Mouse (Mus musculus): ENCODE results near the gene Sox10. TPM values are rescaled to one million over a fixed set of nuclear protein-coding genes. Genes with fewer than 3 reads are reported as not detected.

Gene Sox10
- polyA plus RNA-seq, 1 experiment: not detected

DNA sequence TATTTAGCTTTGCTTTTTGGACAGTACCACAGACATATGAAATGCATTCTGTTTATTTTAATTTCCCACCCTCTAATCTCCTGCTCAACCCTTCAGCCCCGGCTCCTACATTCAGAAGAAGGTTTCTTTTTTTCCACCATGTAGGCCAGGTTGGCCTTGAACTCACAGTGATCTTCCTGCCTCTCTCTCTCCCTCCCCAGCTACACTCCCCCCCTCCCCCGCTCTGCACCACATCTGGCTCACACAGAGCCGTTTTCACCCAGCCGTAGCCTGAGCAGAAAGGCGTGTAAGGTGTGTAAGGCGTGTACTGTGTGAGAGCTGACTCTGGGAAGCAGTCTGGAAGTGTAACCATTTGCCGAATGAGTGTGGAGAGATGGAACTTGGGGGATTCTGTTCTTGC lies 35.7 kb downstream of the Sox10 start:
- Histone ChIP-seq H3K27me3 (ENCODE audit: control insufficient read depth, insufficient read depth, insufficient read length) (no peaks in the 10 kb centered on the region), H3ac (ENCODE audit: control insufficient read depth, insufficient read length) (no peak overlapping the region)
- TF ChIP-seq USF1 (IDR thresholded peaks at IDR 0.05; ENCODE audit: low read depth): no peak
- TF ChIP-seq POLR2A (IDR thresholded peaks at IDR 0.05; ENCODE audit: insufficient read length, low read depth): no peak
- TF ChIP-seq SRF (IDR thresholded peaks at IDR 0.05; ENCODE audit: control insufficient read depth, insufficient read length, low read depth): no peak
- TF ChIP-seq POLR2AphosphoS2 (IDR thresholded peaks at IDR 0.05; ENCODE audit: insufficient read length, low read depth): no peak
- no peak for TF ChIP-seq E2F4 (IDR thresholded peaks at IDR 0.05; ENCODE audit: insufficient read depth)
- no peak for TF ChIP-seq CEBPB (IDR thresholded peaks at IDR 0.05; ENCODE audit: insufficient read depth, poor library complexity, severe bottlenecking)
- no peak for TF ChIP-seq REST (IDR thresholded peaks at IDR 0.05; ENCODE audit: insufficient read depth, insufficient read length)
- no peak for TF ChIP-seq TCF3 (IDR thresholded peaks at IDR 0.05; ENCODE audit: insufficient read length, low read depth)
- TF ChIP-seq TCF12 (IDR thresholded peaks at IDR 0.05; ENCODE audit: insufficient read depth, poor library complexity, severe bottlenecking): no peak
- TF ChIP-seq MYOG (IDR thresholded peaks at IDR 0.05; ENCODE audit: control insufficient read depth in 1 of 3, insufficient read depth in 1 of 3, insufficient read length in 2 of 3, low read depth in 2 of 3): no peak
- TF ChIP-seq MYOD1 (IDR thresholded peaks at IDR 0.05; ENCODE audit: control insufficient read depth in 1 of 3, insufficient read length in 2 of 3, low read depth in 2 of 3): no peak
- TF ChIP-seq MAX (IDR thresholded peaks at IDR 0.05; ENCODE audit: low read depth): no peak

DNA sequence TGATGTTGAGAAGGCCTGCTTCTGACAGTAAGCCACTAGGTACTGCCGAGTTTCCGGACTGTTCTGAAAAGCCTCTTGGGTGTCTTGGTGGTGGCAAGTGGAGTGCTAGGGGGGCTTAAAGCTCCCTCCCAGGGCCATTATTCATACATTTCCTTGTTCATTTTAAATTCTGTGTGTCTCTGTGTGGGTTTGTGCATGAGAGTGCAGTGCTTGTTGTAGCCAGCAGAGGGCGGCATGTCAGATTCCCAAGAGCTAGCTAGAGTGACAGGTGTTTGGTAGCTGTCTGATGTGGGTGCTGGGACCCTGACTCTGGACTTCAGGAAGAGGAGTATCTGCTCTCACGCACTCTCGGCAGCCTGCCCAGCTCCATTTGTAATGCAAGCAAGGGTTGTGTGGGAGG lies 36.8 kb downstream of the Sox10 start:
- Histone ChIP-seq H3K4me3 (no peak overlapping the region), H3K36me3 (ENCODE audit: control insufficient read depth, insufficient read depth) (peaks cover 45% of the 10 kb centered on the region), H3ac (ENCODE audit: control insufficient read depth, insufficient read length) (no peak overlapping the region), H3K79me2 (ENCODE audit: control insufficient read depth, insufficient read depth) (no peaks in the 10 kb centered on the region), H3K27me3 (ENCODE audit: control insufficient read depth, insufficient read depth, insufficient read length) (no peaks in the 10 kb centered on the region), H3K4me2 (ENCODE audit: low read depth) (no peak overlapping the region)
- TF ChIP-seq MYOD1 (IDR thresholded peaks at IDR 0.05; ENCODE audit: control insufficient read depth in 1 of 3, insufficient read length in 2 of 3, low read depth in 2 of 3) (peak in 1 of 3 experiments; percentile 22), POLR2AphosphoS2 (IDR thresholded peaks at IDR 0.05; ENCODE audit: insufficient read length, low read depth) (no peak)

More for the DNA sequence above, 35.7 kb downstream of the Sox10 start:
- peaks cover 43% of the 10 kb centered on the region for H3K36me3 ChIP-seq (ENCODE audit: control insufficient read depth, insufficient read depth)
- no peak overlapping the region for H3K4me3 ChIP-seq
- H3K79me2 ChIP-seq (ENCODE audit: control insufficient read depth, insufficient read depth): no peaks in the 10 kb centered on the region
- no peak overlapping the region for H3K4me2 ChIP-seq (ENCODE audit: low read depth)

GRCm38 (mm10) chr15:79127101-79127500 lies 37.9 kb downstream of the Sox10 start:
- TF ChIP-seq USF1 (IDR thresholded peaks at IDR 0.05; ENCODE audit: low read depth): no peak
- no peak for TF ChIP-seq SRF (IDR thresholded peaks at IDR 0.05; ENCODE audit: control insufficient read depth, insufficient read length, low read depth)
- no peak for TF ChIP-seq MYOG (IDR thresholded peaks at IDR 0.05; ENCODE audit: control insufficient read depth in 1 of 3, insufficient read depth in 1 of 3, insufficient read length in 2 of 3, low read depth in 2 of 3)
- no peak for TF ChIP-seq TCF3 (IDR thresholded peaks at IDR 0.05; ENCODE audit: insufficient read length, low read depth)
- TF ChIP-seq CEBPB (IDR thresholded peaks at IDR 0.05; ENCODE audit: insufficient read depth, poor library complexity, severe bottlenecking): no peak
- no peak for TF ChIP-seq MYOD1 (IDR thresholded peaks at IDR 0.05; ENCODE audit: control insufficient read depth in 1 of 3, insufficient read length in 2 of 3, low read depth in 2 of 3)
- TF ChIP-seq MAX (IDR thresholded peaks at IDR 0.05; ENCODE audit: low read depth): no peak
- no peak for TF ChIP-seq POLR2A (IDR thresholded peaks at IDR 0.05; ENCODE audit: insufficient read length, low read depth)
- TF ChIP-seq REST (IDR thresholded peaks at IDR 0.05; ENCODE audit: insufficient read depth, insufficient read length): no peak
- no peak for TF ChIP-seq POLR2AphosphoS2 (IDR thresholded peaks at IDR 0.05; ENCODE audit: insufficient read length, low read depth)
- TF ChIP-seq TCF12 (IDR thresholded peaks at IDR 0.05; ENCODE audit: insufficient read depth, poor library complexity, severe bottlenecking): no peak
- TF ChIP-seq E2F4 (IDR thresholded peaks at IDR 0.05; ENCODE audit: insufficient read depth): no peak
- H3K36me3 ChIP-seq (ENCODE audit: control insufficient read depth, insufficient read depth): peaks cover 43% of the 10 kb centered on the region

GRCm38 (mm10) chr15:79126217-79126932 lies 38.7 kb downstream of the Sox10 start:
- TF ChIP-seq USF1 (IDR thresholded peaks at IDR 0.05; ENCODE audit: low read depth): no peak
- TF ChIP-seq TCF3 (IDR thresholded peaks at IDR 0.05; ENCODE audit: insufficient read length, low read depth): no peak
- no peak for TF ChIP-seq SRF (IDR thresholded peaks at IDR 0.05; ENCODE audit: control insufficient read depth, insufficient read length, low read depth)
- no peak for TF ChIP-seq REST (IDR thresholded peaks at IDR 0.05; ENCODE audit: insufficient read depth, insufficient read length)
- TF ChIP-seq E2F4 (IDR thresholded peaks at IDR 0.05; ENCODE audit: insufficient read depth): no peak
- no peak for TF ChIP-seq CEBPB (IDR thresholded peaks at IDR 0.05; ENCODE audit: insufficient read depth, poor library complexity, severe bottlenecking)
- TF ChIP-seq TCF12 (IDR thresholded peaks at IDR 0.05; ENCODE audit: insufficient read depth, poor library complexity, severe bottlenecking): no peak
- peak in 1 of 3 experiments; percentile 51 for TF ChIP-seq MYOG (IDR thresholded peaks at IDR 0.05; ENCODE audit: control insufficient read depth in 1 of 3, insufficient read depth in 1 of 3, insufficient read length in 2 of 3, low read depth in 2 of 3)
- TF ChIP-seq POLR2A (IDR thresholded peaks at IDR 0.05; ENCODE audit: insufficient read length, low read depth): no peak
- no peak for TF ChIP-seq MAX (IDR thresholded peaks at IDR 0.05; ENCODE audit: low read depth)
- peak in 2 of 3 experiments; percentile 11 to 66 for TF ChIP-seq MYOD1 (IDR thresholded peaks at IDR 0.05; ENCODE audit: control insufficient read depth in 1 of 3, insufficient read length in 2 of 3, low read depth in 2 of 3)
- TF ChIP-seq POLR2AphosphoS2 (IDR thresholded peaks at IDR 0.05; ENCODE audit: insufficient read length, low read depth): no peak
- Histone ChIP-seq H3K36me3 (ENCODE audit: control insufficient read depth, insufficient read depth) (peaks cover 43% of the 10 kb centered on the region), H3K27me3 (ENCODE audit: control insufficient read depth, insufficient read depth, insufficient read length) (no peaks in the 10 kb centered on the region), H3K4me3 (no peak overlapping the region), H3K79me2 (ENCODE audit: control insufficient read depth, insufficient read depth) (no peaks in the 10 kb centered on the region), H3ac (ENCODE audit: control insufficient read depth, insufficient read length) (no peak overlapping the region), H3K4me2 (ENCODE audit: low read depth) (no peak overlapping the region)

More at GRCm38 (mm10) chr15:79127101-79127500, 37.9 kb downstream of the Sox10 start:
- Histone ChIP-seq H3K79me2 (ENCODE audit: control insufficient read depth, insufficient read depth) (no peaks in the 10 kb centered on the region), H3K27me3 (ENCODE audit: control insufficient read depth, insufficient read depth, insufficient read length) (no peaks in the 10 kb centered on the region), H3K4me3 (no peak overlapping the region), H3ac (ENCODE audit: control insufficient read depth, insufficient read length) (no peak overlapping the region), H3K4me2 (ENCODE audit: low read depth) (no peak overlapping the region)

Data from myocyte (in vitro differentiated cells).